Mouse (Mus musculus) cortical plate, adult 2 months (tissue): ENCODE measurements at regions not wholly inside any gene's neighbourhood (a gene's known extent, or its start where the extent isn't known, plus 50 kb on each side); places are given as distances from the start of the nearest gene placed in this dataset.

ENCODE experiments used
- CTCF ChIP-seq: fragments of 200-500 bp; IDR thresholded peaks from 2 replicates; pipeline ENCODE4 v1.5.1; 2011; ENCODE audit warnings: mild to moderate bottlenecking, control low read depth, low read length; ENCODE audit not compliant: insufficient read depth; ENCODE audit errors: extremely low read depth
- POLR2A ChIP-seq: fragments of 200-500 bp; IDR thresholded peaks from 2 replicates; pipeline ENCODE4 v1.6.1; 2011; ENCODE audit warnings: mild to moderate bottlenecking, low read length, control low read depth; ENCODE audit not compliant: insufficient read depth; ENCODE audit errors: extremely low read depth

DNA sequence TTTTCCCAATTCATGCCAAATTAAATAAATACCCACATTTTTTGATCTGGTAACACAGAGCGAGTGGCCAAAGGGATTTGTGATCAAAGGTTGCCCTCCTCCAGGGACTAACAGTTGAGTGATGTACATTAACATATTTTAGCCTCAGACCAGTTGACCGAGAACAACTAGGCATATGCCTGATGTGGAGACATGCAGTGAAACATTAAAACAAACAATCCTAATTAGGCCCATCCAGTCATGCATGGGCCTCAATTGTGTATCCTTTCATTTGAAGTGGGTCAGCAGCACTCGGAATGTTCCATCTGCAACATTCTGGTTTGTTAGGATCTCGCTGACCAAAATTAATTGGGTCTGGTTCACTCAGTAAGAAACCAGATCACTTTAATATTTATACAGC, 199.4 kb upstream of the Pik3r1 start:
- no peak for TF ChIP-seq CTCF
- TF ChIP-seq POLR2A: no peak
